Mouse (Mus musculus) C2C12 (cell line): ENCODE data around the gene Phldb1.

Experiments
- CTCF ChIP-seq: IDR thresholded peaks from one replicate; pipeline ENCODE4 v1.5.1; 2011; ENCODE audit not compliant: control insufficient read depth, insufficient read depth, insufficient read length
- MAX ChIP-seq: IDR thresholded peaks from one replicate; pipeline ENCODE4 v1.6.1; 2011; ENCODE audit warnings: mild to moderate bottlenecking, control low read depth
- MYOD1 ChIP-seq: IDR thresholded peaks from one replicate; pipeline ENCODE4 v1.6.1; 2011; ENCODE audit warnings: low read depth; ENCODE audit not compliant: control insufficient read depth, insufficient read length
- MYOG ChIP-seq: IDR thresholded peaks from one replicate; pipeline ENCODE4 v1.6.1; 2011; ENCODE audit not compliant: control insufficient read depth, insufficient read length; ENCODE audit errors: extremely low read depth
- USF1 ChIP-seq: IDR thresholded peaks from one replicate; pipeline ENCODE4 v1.6.1; 2011; ENCODE audit warnings: low read depth, mild to moderate bottlenecking, control low read depth, moderate library complexity

DNA sequence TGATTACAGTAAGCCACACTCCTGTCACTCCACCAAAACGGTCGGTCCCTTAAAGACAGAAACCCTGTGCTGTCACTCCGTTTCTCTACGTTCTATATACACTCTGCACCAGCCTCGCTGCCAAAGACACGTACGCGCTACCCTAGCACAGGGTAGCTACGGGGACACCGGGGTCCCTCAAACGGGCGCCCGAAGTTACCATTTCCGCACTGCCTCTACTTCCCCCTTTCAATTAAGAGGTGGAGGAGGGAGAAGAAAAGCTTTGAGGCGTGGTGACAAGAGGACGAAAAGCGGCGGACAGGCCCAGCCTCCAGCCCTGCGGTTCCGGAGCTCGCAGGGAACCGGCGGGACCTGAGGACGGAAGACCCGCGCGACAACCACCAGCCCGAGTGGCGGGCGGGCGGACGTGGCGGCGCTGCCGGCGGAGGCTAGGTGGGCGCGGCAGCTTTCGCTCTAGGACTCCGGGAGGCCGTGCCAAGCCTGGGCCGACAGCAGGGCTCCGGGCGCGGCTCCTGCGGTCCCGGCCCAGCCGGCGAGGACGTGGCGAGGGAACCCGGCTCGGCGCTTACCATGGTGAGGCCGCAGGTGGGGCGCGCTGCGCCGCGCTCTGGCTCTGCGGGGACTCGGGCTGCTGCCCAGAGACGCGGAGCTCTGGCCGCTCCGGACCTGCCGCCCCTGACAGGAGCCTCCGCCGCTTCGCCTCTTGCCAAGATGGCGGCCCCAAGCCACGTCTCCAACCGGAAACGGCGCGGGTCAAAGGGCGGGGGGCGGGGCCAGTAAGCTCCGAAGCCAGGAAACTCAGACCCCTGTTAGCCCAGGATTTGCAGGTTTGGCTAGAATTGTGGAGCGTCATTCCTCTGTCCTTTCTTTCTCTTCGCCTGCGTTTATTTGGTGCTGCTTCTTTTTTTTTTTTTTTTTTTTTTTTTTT is 32.4 kb upstream of the Phldb1 start, which contains the start of the genes Arcn1 and Ift46:
- no peak for TF ChIP-seq CTCF
- no peak for TF ChIP-seq MYOD1
- no peak for TF ChIP-seq MYOG
- TF ChIP-seq USF1, result no peak
- TF ChIP-seq MAX, result no peak
